Mouse (Mus musculus) testis, adult 2 months (tissue): ENCODE data around the gene Cldn12. TPM values are rescaled to one million over a fixed set of nuclear protein-coding genes. Genes with fewer than 3 reads are reported as not detected.
A peak's percentile ranks its signal among the peaks of the same experiment; 100 is the strongest.

ENCODE experiments used
- H3K27ac ChIP-seq: fragments of 200-500 bp; 2 replicates; pipeline ENCODE4 v1.5.1; 2012; ENCODE audit warnings: low read depth, low read length; ENCODE audit not compliant: control insufficient read depth, insufficient read depth
- H3K27me3 ChIP-seq: fragments of 200-500 bp; 2 replicates; pipeline ENCODE4 v1.6.1; 2012; ENCODE audit warnings: mild to moderate bottlenecking, low read length, moderate library complexity; ENCODE audit not compliant: control insufficient read depth, insufficient read depth
- H3K36me3 ChIP-seq: fragments of 200-500 bp; 2 replicates; pipeline ENCODE4 v1.6.1; 2012; ENCODE audit warnings: mild to moderate bottlenecking, low read length; ENCODE audit not compliant: control insufficient read depth, insufficient read depth
- H3K4me1 ChIP-seq: fragments of 200-500 bp; 2 replicates; pipeline ENCODE4 v1.6.1; 2012; ENCODE audit warnings: low read length; ENCODE audit not compliant: control insufficient read depth, insufficient read depth
- H3K4me3 ChIP-seq: fragments of 200-500 bp; 2 replicates; pipeline ENCODE4 v1.5.1; 2012; ENCODE audit warnings: low read depth, mild to moderate bottlenecking, low read length, moderate library complexity, mixed read lengths; ENCODE audit not compliant: control insufficient read depth
- CTCF ChIP-seq: fragments of 200-500 bp; IDR thresholded peaks from 2 replicates; pipeline ENCODE4 v1.5.1; 2012; ENCODE audit warnings: low read depth, mild to moderate bottlenecking, inconsistent platforms, low read length, moderate library complexity; ENCODE audit not compliant: control insufficient read depth, insufficient read depth, insufficient replicate concordance
- POLR2A ChIP-seq: fragments of 200-500 bp; IDR thresholded peaks from 2 replicates; pipeline ENCODE4 v1.6.1; 2012; ENCODE audit warnings: low read depth, mild to moderate bottlenecking, inconsistent platforms, low read length, moderate library complexity; ENCODE audit not compliant: control insufficient read depth
- polyA plus RNA-seq: library from polyadenylated mRNA; depleted of rRNA; stranded (reverse); fragments of >200 nt; gene quantifications from 2 replicates; pipeline ENCODE4 v1.2.3, GENCODE M21; 2012; rRNA removed

Cldn12 gene
- polyA plus RNA-seq: 4.2 and 7.7 TPM in 2 replicates

- Histone ChIP-seq H3K4me3 (peak within 1 kb of the TSS; percentile 84), H3K36me3 (no peaks in the 10 kb centered on the region), H3K4me1 (peaks cover 6% of the 10 kb centered on the region), H3K27ac (peak within 1 kb of the TSS; percentile 58), H3K27me3 (no peaks in the 10 kb centered on the region)
- TF ChIP-seq CTCF (no peak), POLR2A (peak; percentile 70)
Observed at GRCm38 (mm10) chr5:5514196-5515076, at the start of gene Cldn12. Gene Cldn12 (minus strand): TSS chr5:5514958.

- H3K4me1 ChIP-seq: peaks cover 2% of the 10 kb centered on the region
- no peak overlapping the region for H3K4me3 ChIP-seq
- TF ChIP-seq POLR2A (no peak), CTCF (no peak)
- H3K36me3 ChIP-seq: no peaks in the 10 kb centered on the region
- no peak overlapping the region for H3K27ac ChIP-seq
- H3K27me3 ChIP-seq: no peaks in the 10 kb centered on the region
Observed at GRCm38 (mm10) chr5:5562435-5562834, 47.7 kb upstream of the Cldn12 start.

GRCm38 (mm10) chr5:5561041-5561706 is 46.4 kb upstream of the Cldn12 start:
- no peak for TF ChIP-seq POLR2A
- no peak for TF ChIP-seq CTCF
- H3K27ac ChIP-seq: no peak overlapping the region
- no peak overlapping the region for H3K4me3 ChIP-seq
- no peaks in the 10 kb centered on the region for H3K4me1 ChIP-seq
- H3K36me3 ChIP-seq: no peaks in the 10 kb centered on the region
- H3K27me3 ChIP-seq: no peaks in the 10 kb centered on the region

GRCm38 (mm10) chr5:5559798-5560197 is 45.0 kb upstream of the Cldn12 start:
- H3K4me3 ChIP-seq: peak overlapping the region; percentile 94
- no peaks in the 10 kb centered on the region for H3K27me3 ChIP-seq
- TF ChIP-seq CTCF (no peak), POLR2A (no peak)
- H3K4me1 ChIP-seq: no peaks in the 10 kb centered on the region
- no peak overlapping the region for H3K27ac ChIP-seq
- H3K36me3 ChIP-seq: peaks cover 1% of the 10 kb centered on the region; the same call in 1 of the 2 replicates

- Histone ChIP-seq H3K36me3 (peaks cover 2% of the 10 kb centered on the region), H3K4me3 (peak within 1 kb of the TSS; percentile 94), H3K4me1 (no peaks in the 10 kb centered on the region), H3K27me3 (no peaks in the 10 kb centered on the region), H3K27ac (peak within 1 kb of the TSS; percentile 83)
- TF ChIP-seq CTCF (no peak), POLR2A (peak; percentile 78)
Observed at GRCm38 (mm10) chr5:5559079-5559740, 44.5 kb upstream of the Cldn12 start, which contains the start of gene Gtpbp10. Gene Gtpbp10 (minus strand): TSS chr5:5559538.

GRCm38 (mm10) chr5:5551110-5551509 is 36.4 kb upstream of the Cldn12 start:
- H3K27ac ChIP-seq: no peak overlapping the region
- H3K4me1 ChIP-seq: no peaks in the 10 kb centered on the region
- TF ChIP-seq POLR2A: no peak
- no peak for TF ChIP-seq CTCF
- no peaks in the 10 kb centered on the region for H3K27me3 ChIP-seq
- peaks cover 4% of the 10 kb centered on the region for H3K36me3 ChIP-seq
- H3K4me3 ChIP-seq: no peak overlapping the region

GRCm38 (mm10) chr5:5540385-5540784 is 25.6 kb upstream of the Cldn12 start:
- no peak overlapping the region for H3K27ac ChIP-seq
- H3K36me3 ChIP-seq: peaks cover 1% of the 10 kb centered on the region
- H3K4me1 ChIP-seq: no peaks in the 10 kb centered on the region
- no peaks in the 10 kb centered on the region for H3K27me3 ChIP-seq
- no peak overlapping the region for H3K4me3 ChIP-seq
- no peak for TF ChIP-seq CTCF
